Mouse (Mus musculus) C2C12 (cell line): ENCODE measurements at regions not wholly inside any gene's neighbourhood (a gene's known extent, or its start where the extent isn't known, plus 50 kb on each side); places are given as distances from the start of the nearest gene placed in this dataset.

ENCODE experiments used
- H3K27me3 ChIP-seq: one replicate; pipeline ENCODE4 v1.6.1; 2011; ENCODE audit not compliant: control insufficient read depth, insufficient read depth, insufficient read length
- H3K36me3 ChIP-seq: one replicate; pipeline ENCODE4 v1.6.1; 2011; ENCODE audit not compliant: control insufficient read depth, insufficient read depth
- H3K4me3 ChIP-seq: one replicate; pipeline ENCODE4 v1.5.1; 2011; ENCODE audit warnings: mild to moderate bottlenecking, control low read depth; ENCODE audit not compliant: poor library complexity, insufficient read depth, severe bottlenecking
- H3K79me2 ChIP-seq: one replicate; pipeline ENCODE4 v1.6.1; 2011; ENCODE audit not compliant: control insufficient read depth, insufficient read depth
- H3K79me3 ChIP-seq: one replicate; pipeline ENCODE4 v1.6.1; 2011; ENCODE audit warnings: low read depth, control low read depth
- H3ac ChIP-seq: one replicate; pipeline ENCODE3; 2011; ENCODE audit warnings: low read depth; ENCODE audit not compliant: control insufficient read depth, insufficient read length
- CEBPB ChIP-seq: IDR thresholded peaks from one replicate; pipeline ENCODE4 v1.6.1; 2011; ENCODE audit warnings: low read depth, mild to moderate bottlenecking, control low read depth, moderate library complexity
- CTCF ChIP-seq: IDR thresholded peaks from one replicate; pipeline ENCODE4 v1.5.1; 2011; ENCODE audit not compliant: control insufficient read depth, insufficient read depth, insufficient read length
- FOSL1 ChIP-seq: IDR thresholded peaks from one replicate; pipeline ENCODE4 v1.8.0; 2011; ENCODE audit warnings: mild to moderate bottlenecking, low read length; ENCODE audit not compliant: poor library complexity, insufficient read depth, severe bottlenecking
- MAX ChIP-seq: IDR thresholded peaks from one replicate; pipeline ENCODE4 v1.6.1; 2011; ENCODE audit warnings: mild to moderate bottlenecking, control low read depth
- MYOD1 ChIP-seq: IDR thresholded peaks from one replicate; pipeline ENCODE4 v1.6.1; 2011; ENCODE audit warnings: low read depth; ENCODE audit not compliant: control insufficient read depth, insufficient read length
- MYOG ChIP-seq: IDR thresholded peaks from one replicate; pipeline ENCODE4 v1.6.1; 2011; ENCODE audit not compliant: control insufficient read depth, insufficient read length; ENCODE audit errors: extremely low read depth
- USF1 ChIP-seq: IDR thresholded peaks from one replicate; pipeline ENCODE4 v1.6.1; 2011; ENCODE audit warnings: low read depth, mild to moderate bottlenecking, control low read depth, moderate library complexity

DNA sequence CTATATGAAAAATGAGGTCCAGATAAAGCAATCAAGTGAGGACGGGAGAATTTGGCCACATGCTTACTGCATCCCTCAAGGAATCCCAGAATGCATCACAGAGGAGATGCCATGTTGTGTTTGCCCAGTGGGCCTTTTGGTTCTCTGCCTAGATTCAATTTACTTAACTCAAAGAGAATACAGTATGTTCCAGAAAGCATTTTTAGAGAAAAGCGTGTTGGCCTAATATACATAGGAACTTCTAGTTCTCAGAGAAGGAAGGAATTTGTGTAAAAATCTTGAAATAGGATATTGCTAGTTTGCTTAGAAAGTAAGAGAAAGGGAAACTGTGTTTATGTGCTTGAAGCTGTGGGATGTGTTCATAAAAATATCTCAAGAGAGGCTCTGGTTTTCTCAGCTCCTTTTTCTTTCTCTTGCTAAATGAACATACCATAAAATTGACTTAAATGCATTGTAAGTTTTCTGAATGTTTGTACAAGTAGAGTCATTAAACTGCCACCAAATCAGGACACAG lies 296.9 kb downstream of the Adra2a start:
- Histone ChIP-seq H3K79me2 (no peaks in the 10 kb centered on the region), H3K4me3 (no peak overlapping the region), H3ac (no peak overlapping the region), H3K79me3 (no peaks in the 10 kb centered on the region), H3K27me3 (no peaks in the 10 kb centered on the region), H3K36me3 (no peaks in the 10 kb centered on the region)
- no peak for TF ChIP-seq FOSL1
- TF ChIP-seq MAX: no peak
- no peak for TF ChIP-seq CTCF
- TF ChIP-seq CEBPB: no peak
- no peak for TF ChIP-seq MYOD1
- TF ChIP-seq USF1: no peak
- no peak for TF ChIP-seq MYOG

DNA sequence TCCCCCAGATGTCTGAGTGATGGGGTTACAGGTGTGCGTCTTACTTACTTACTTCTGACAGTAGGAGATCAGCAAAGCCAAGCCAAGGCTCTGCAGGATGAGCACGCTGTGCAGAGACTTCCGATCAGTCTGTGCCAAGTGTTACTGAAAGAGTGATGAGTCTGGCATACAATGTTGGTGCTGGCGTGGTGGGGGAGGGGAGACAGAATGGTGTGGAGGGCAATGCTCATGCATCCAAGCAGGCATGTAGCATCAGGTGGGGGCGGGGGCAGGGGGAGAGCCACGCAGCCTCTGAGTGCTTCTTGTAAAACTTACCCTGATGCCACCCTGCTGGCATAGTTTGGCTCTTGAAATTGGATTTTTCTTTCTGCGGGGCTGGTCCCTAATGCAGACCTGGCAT lies 315.8 kb downstream of the Adra2a start:
- TF ChIP-seq USF1: no peak
- no peak for TF ChIP-seq CEBPB
- no peak for TF ChIP-seq FOSL1
- TF ChIP-seq MYOG: no peak
- no peak for TF ChIP-seq MAX
- TF ChIP-seq CTCF: no peak
- no peak for TF ChIP-seq MYOD1
- H3K27me3 ChIP-seq: no peaks in the 10 kb centered on the region
- no peak overlapping the region for H3ac ChIP-seq

DNA sequence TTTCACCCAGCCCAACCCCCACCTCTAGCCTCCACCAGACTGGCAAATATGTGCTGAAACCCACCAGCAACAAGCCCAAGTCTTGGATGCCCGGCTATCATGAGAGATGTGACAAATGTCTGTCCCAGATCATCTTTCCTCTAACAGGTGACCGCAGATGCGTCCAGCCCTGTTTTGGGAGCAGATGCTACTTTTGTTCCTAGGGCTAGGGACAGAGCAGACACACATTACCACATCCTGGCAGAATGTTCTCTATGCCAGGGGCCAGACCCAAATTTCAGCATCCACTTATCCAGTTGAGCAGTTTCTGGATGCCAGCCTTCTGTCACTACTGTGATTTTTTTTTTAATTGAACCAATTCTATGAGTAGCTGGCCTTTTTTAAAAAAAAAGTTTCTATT lies 316.7 kb downstream of the Adra2a start:
- no peaks in the 10 kb centered on the region for H3K27me3 ChIP-seq
- H3K79me2 ChIP-seq: no peaks in the 10 kb centered on the region
- H3K4me3 ChIP-seq: no peak overlapping the region
- no peak overlapping the region for H3ac ChIP-seq
- no peak for TF ChIP-seq CEBPB
- no peak for TF ChIP-seq FOSL1
- no peak for TF ChIP-seq MYOD1
- H3K79me3 ChIP-seq: no peaks in the 10 kb centered on the region
- no peaks in the 10 kb centered on the region for H3K36me3 ChIP-seq

More for the DNA sequence above, 315.8 kb downstream of the Adra2a start:
- Histone ChIP-seq H3K79me2 (no peaks in the 10 kb centered on the region), H3K4me3 (no peak overlapping the region), H3K79me3 (no peaks in the 10 kb centered on the region), H3K36me3 (no peaks in the 10 kb centered on the region)

DNA sequence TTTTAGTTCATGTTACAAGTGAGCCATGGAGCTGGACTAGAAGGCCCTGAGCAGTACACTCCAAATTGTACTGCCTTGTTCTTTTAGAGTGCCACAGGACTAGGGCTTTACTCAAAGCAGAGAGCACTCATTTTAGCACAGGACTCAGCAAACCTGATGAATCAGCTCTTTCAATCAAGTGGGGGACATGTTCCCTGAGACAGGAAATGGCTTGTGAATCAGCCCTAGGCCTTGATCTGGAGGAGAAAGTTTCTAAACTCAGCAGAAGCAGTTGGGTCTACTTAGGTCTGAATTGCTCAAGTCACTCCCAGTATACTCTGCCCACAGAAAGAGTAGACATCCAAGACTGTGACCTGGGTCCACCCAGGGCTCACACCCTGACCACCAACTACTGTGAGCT lies 341.1 kb downstream of the Adra2a start:
- Histone ChIP-seq H3K27me3 (no peaks in the 10 kb centered on the region), H3K79me3 (no peaks in the 10 kb centered on the region), H3ac (no peak overlapping the region), H3K4me3 (no peak overlapping the region), H3K36me3 (no peaks in the 10 kb centered on the region), H3K79me2 (no peaks in the 10 kb centered on the region)
- TF ChIP-seq USF1: no peak
- no peak for TF ChIP-seq MAX
- no peak for TF ChIP-seq MYOG
- no peak for TF ChIP-seq CTCF
- no peak for TF ChIP-seq CEBPB
- no peak for TF ChIP-seq MYOD1
- TF ChIP-seq FOSL1: no peak

DNA sequence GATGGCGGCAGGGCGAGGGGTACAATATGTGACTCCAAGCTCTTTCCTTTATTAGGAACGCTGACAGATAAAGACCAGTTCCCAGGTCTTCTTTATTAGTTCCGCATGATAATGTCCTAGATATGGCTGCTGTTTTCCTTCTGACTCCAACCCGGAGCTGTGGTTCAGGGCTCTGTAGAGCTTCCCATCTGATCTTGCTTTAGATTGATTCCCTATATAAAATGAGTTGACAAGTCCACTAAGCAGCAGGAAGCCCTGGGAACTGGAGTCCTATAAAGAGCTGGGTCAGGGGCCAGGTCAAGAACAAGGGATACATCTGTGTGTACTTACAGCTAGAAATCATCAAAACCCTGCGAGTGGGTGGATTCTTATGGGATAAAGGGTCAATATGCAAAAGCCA lies 347.5 kb downstream of the Adra2a start:
- Histone ChIP-seq H3K4me3 (no peak overlapping the region), H3K36me3 (no peaks in the 10 kb centered on the region), H3K27me3 (no peaks in the 10 kb centered on the region), H3K79me3 (no peaks in the 10 kb centered on the region), H3ac (no peak overlapping the region), H3K79me2 (no peaks in the 10 kb centered on the region)
- TF ChIP-seq MYOD1: no peak
- TF ChIP-seq MYOG: no peak
- no peak for TF ChIP-seq FOSL1
- TF ChIP-seq CTCF: no peak

DNA sequence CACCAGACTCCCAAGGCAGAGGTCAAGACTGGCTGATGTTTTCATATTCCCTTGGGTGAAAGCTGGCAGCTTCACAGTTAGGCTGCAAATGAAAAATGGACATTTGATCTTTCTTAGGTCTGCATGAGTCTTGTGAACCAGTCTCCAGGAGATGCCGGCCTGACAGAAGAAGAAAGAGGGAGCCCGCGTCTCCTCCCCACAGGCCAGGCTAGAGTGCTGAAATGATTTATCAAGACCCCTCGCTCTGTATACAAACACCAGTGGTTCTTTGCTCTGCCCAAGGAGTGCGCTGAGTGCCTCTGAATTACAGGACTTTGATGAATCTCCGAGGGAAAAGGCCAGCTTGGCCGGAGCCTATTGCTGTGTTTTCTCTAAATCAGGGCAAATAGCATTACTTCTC lies 355.7 kb downstream of the Adra2a start:
- no peak for TF ChIP-seq MAX
- TF ChIP-seq FOSL1: no peak
- no peak for TF ChIP-seq USF1
- TF ChIP-seq MYOG: no peak
- TF ChIP-seq CEBPB: no peak
- no peak for TF ChIP-seq MYOD1
- TF ChIP-seq CTCF: no peak
- no peaks in the 10 kb centered on the region for H3K27me3 ChIP-seq
- H3K79me2 ChIP-seq: no peaks in the 10 kb centered on the region
- no peak overlapping the region for H3ac ChIP-seq
- H3K36me3 ChIP-seq: no peaks in the 10 kb centered on the region
- H3K79me3 ChIP-seq: no peaks in the 10 kb centered on the region
- H3K4me3 ChIP-seq: no peak overlapping the region
